Mouse (Mus musculus) bone marrow, adult 2 months (tissue): Measurements from ENCODE around the gene Ap3m1.

Source experiments
- CTCF ChIP-seq: fragments of 200-500 bp; IDR thresholded peaks from 2 replicates; pipeline ENCODE4 v1.5.1; 2011; ENCODE audit warnings: low read length, control low read depth; ENCODE audit not compliant: control insufficient read depth, insufficient read depth
- POLR2A ChIP-seq: fragments of 200-500 bp; IDR thresholded peaks from 2 replicates; pipeline ENCODE4 v1.6.1; 2011; ENCODE audit warnings: low read depth, mild to moderate bottlenecking, control low read depth, low read length, borderline replicate concordance; ENCODE audit not compliant: control insufficient read depth

DNA sequence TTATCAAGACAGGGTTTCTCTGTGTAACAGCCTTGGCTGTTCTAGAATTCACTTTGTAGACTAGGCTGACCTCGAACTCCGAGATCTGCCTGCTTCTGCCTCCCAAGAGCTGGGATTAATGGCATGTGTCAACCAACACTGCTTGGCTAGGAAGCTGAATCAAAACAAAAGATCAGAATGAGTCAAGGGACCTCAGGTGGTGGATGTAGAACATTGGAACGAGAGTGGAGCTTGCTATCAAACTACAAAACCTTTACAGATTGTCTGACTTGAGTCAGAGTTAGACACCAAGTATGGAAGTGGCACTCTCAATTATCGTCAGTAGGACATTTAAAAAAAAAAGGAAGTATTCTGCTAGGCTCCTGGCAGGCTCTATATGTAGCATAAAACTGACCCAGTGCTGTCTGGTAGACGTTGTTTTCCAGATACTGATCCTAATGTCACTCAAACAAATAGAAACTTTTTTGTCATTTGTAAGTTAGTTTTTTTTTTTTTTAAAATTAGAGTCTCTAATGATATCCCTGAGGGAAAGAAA is 38.4 kb downstream of the Ap3m1 start:
- TF ChIP-seq CTCF (no peak), POLR2A (no peak)
